Mouse (Mus musculus) adipocyte (in vitro differentiated cells): ENCODE results near the gene Supt4a.

Experiments
- DNase-seq: peaks from one replicate; pipeline ENCODE4 v3.0.0-alpha.2; 2016; ENCODE audit warnings: low spot score

Gene Supt4a

GRCm38 (mm10) chr11:87737175-87737740 lies at the start of gene Supt4a:
TSS of gene Supt4a (plus strand) at chr11:87737552.
- peak; percentile 94 for DNase-seq

GRCm38 (mm10) chr11:87688478-87689203 lies 48.7 kb upstream of the Supt4a start:
- no peak for DNase-seq

- no peak for DNase-seq
Observed at GRCm38 (mm10) chr11:87689402-87689808, 47.9 kb upstream of the Supt4a start.

GRCm38 (mm10) chr11:87690054-87690740 lies 47.2 kb upstream of the Supt4a start:
- DNase-seq, result no peak

GRCm38 (mm10) chr11:87697131-87697682 lies 40.1 kb upstream of the Supt4a start:
- DNase-seq, result no peak

GRCm38 (mm10) chr11:87698126-87698525 lies 39.2 kb upstream of the Supt4a start:
- DNase-seq, result no peak

- DNase-seq, result no peak
Observed at GRCm38 (mm10) chr11:87701108-87701507, 36.2 kb upstream of the Supt4a start.

GRCm38 (mm10) chr11:87701877-87702620 lies 35.3 kb upstream of the Supt4a start:
- DNase-seq, result no peak

GRCm38 (mm10) chr11:87703654-87704053 lies 33.7 kb upstream of the Supt4a start:
- no peak for DNase-seq

- DNase-seq, result no peak
Observed at GRCm38 (mm10) chr11:87704289-87704688, 33.1 kb upstream of the Supt4a start.

- DNase-seq, result no peak
Observed at GRCm38 (mm10) chr11:87707570-87707969, 29.8 kb upstream of the Supt4a start.

GRCm38 (mm10) chr11:87708979-87709378 lies 28.4 kb upstream of the Supt4a start:
- no peak for DNase-seq

- DNase-seq, result no peak
Observed at GRCm38 (mm10) chr11:87709513-87710261, 27.7 kb upstream of the Supt4a start.

GRCm38 (mm10) chr11:87710262-87710615 lies 27.1 kb upstream of the Supt4a start:
- no peak for DNase-seq

- DNase-seq, result no peak
Observed at GRCm38 (mm10) chr11:87712188-87712587, 25.2 kb upstream of the Supt4a start.

- DNase-seq, result no peak
Observed at GRCm38 (mm10) chr11:87715999-87716398, 21.4 kb upstream of the Supt4a start.

GRCm38 (mm10) chr11:87719526-87719925 lies 17.8 kb upstream of the Supt4a start:
- no peak for DNase-seq

GRCm38 (mm10) chr11:87720324-87720723 lies 17.0 kb upstream of the Supt4a start:
- no peak for DNase-seq

- DNase-seq, result no peak
Observed at GRCm38 (mm10) chr11:87720839-87721238, 16.5 kb upstream of the Supt4a start.

- DNase-seq, result no peak
Observed at GRCm38 (mm10) chr11:87722168-87722567, 15.2 kb upstream of the Supt4a start.

GRCm38 (mm10) chr11:87722891-87723290 lies 14.5 kb upstream of the Supt4a start:
- DNase-seq, result no peak

GRCm38 (mm10) chr11:87725515-87725914 lies 11.8 kb upstream of the Supt4a start:
- no peak for DNase-seq
